Mouse (Mus musculus) c-Kit-positive CD71-positive TER-119-positive erythroid progenitor cells, embryonic 14.5 days (primary cell): Measurements from ENCODE around the gene Stambp.

Experiments
- DNase-seq: peaks from one replicate; pipeline ENCODE4 v3.0.0-alpha.2; 2013; ENCODE audit warnings: low spot score

Stambp gene

DNA sequence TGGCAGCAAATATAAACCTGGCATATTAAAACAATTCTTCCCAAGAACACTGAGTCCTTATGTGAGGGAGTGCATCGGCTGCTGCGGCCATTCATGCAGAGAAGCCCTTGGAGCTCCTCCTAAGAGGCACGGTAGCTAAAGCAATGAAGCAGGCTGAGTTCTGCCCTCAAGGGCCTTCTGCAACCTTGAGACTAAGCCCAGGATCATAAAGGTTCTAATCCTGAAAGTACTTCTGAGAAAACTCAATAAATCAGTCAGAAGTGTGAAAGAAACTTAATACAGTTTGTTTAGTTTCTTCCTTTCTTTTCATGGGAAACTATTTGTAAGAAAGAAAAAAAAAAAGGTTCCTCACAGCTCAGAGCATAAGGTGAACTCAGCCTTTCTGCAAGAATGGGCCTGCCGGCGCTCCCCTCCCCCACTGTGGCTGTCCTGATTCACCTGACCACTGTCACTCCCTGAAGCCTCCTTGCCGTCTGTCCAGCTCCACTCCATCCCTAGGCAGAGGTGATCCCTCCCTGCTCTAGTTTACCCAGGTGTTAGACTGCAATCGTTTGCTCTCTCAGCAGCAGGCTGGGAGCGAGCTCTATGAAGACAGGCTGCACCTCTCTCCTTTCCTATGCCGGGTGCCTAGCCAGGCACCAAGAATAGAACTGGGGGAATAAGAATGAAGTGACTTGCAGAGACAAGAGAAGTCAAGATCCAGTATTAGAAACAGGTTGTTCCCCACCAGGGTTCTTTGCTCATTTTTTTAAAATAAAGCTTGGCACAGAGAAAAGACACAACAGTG is 70.8 kb downstream of the Stambp start:
- DNase-seq, result no peak

GRCm38 (mm10) chr6:83500462-83500861 is 72.1 kb downstream of the Stambp start:
- DNase-seq, result no peak

DNA sequence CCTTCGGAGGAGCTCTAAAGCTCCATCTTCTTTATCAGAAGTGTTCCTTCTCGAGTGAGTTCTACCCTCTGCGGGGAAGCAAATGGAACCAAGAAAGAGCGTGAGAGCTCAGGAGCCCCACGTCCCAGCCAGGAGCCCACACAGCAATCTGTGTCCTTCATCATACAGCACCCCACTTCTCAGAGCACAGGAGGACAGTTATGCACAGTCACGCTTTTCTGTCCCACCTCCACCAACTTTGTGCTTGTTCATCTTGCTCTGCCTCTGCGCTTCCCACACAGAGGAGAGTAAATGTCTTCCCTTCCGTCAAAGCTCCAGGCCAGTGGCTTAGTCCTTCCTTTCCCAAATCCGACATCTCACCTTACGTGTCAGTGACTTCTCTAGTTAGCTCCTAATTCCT is 73.5 kb downstream of the Stambp start:
- DNase-seq, result no peak

GRCm38 (mm10) chr6:83496753-83497710 is 75.5 kb downstream of the Stambp start:
- no peak for DNase-seq

GRCm38 (mm10) chr6:83496009-83496752 is 76.3 kb downstream of the Stambp start:
- no peak for DNase-seq
